Mouse (Mus musculus): ENCODE measurements around the gene Actl6a.

DNA sequence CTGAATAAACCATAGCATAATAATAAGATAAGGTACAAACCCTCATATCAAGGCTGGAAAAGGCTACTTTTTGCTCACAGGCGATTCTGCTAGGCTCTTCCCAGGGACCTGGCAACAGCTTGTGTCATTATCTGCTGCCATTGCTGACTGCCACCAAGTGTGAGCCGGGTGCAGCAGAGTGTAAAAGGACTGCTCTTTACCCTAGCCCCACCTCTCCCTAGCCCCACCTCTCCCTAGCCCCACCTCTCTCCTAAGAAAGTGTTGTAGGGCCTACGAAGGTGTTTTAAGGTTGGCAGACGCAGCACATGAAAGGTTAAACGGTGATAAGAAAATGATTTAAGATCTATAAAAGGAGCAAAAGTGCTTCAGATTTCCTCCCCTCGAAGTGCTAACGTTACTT is 57.8 kb downstream of the Actl6a start:
- TF ChIP-seq EP300 (IDR thresholded peaks at IDR 0.05; ENCODE audit: low read depth) (no peak), CTCF (IDR thresholded peaks at IDR 0.05; ENCODE audit: low read depth) (no peak)

All from heart, postnatal 0 days (tissue).